Mouse (Mus musculus) liver, embryonic 11.5 days (tissue): ENCODE measurements around the gene Zbtb43. TPM values are rescaled to one million over a fixed set of nuclear protein-coding genes. Genes with fewer than 3 reads are reported as not detected.
A peak's percentile ranks its signal among the peaks of the same experiment; 100 is the strongest.

Source experiments
- ATAC-seq: fragments of 200-750 bp; cut with Nextera tagmentation; replicated peaks from 2 replicates; pipeline ENCODE4 v1.8.0; 2017; ENCODE audit warnings: moderate number of reproducible peaks, mild to moderate bottlenecking, moderate TSS enrichment, moderate library complexity; ENCODE audit not compliant: low FRiP score
- DNase-seq: peaks from one replicate; pipeline ENCODE4 v3.0.0-alpha.2; 2017; ENCODE audit warnings: low spot score
- H3K27ac ChIP-seq: fragments of 300-500 bp; sonication (generic); 2 replicates; pipeline ENCODE4 v1.5.1; 2014; ENCODE audit warnings: mild to moderate bottlenecking, low read depth, low read length, control low read depth
- H3K27me3 ChIP-seq: fragments of 300-500 bp; sonication (generic); replicated peaks from 2 replicates; pipeline ENCODE4 v1.6.1; 2014; ENCODE audit warnings: low read length, mixed read lengths; ENCODE audit not compliant: control insufficient read depth, insufficient read depth
- H3K36me3 ChIP-seq: fragments of 300-500 bp; sonication (generic); 2 replicates; pipeline ENCODE4 v1.6.1; 2014; ENCODE audit warnings: mild to moderate bottlenecking, low read length, moderate library complexity, mixed read lengths; ENCODE audit not compliant: control insufficient read depth, insufficient read depth
- H3K4me1 ChIP-seq: fragments of 300-500 bp; sonication (generic); replicated peaks from 2 replicates; pipeline ENCODE4 v1.6.1; 2014; ENCODE audit warnings: low read length, mixed read lengths; ENCODE audit not compliant: control insufficient read depth, insufficient read depth
- H3K4me2 ChIP-seq: fragments of 300-500 bp; sonication (generic); 2 replicates; pipeline ENCODE4 v1.6.1; 2014; ENCODE audit warnings: mild to moderate bottlenecking, control low read depth, moderate library complexity
- H3K4me3 ChIP-seq: fragments of 300-500 bp; sonication (generic); 2 replicates; pipeline ENCODE4 v1.5.1; 2014; ENCODE audit warnings: low read depth, low read length, control low read depth
- H3K9ac ChIP-seq: fragments of 300-500 bp; sonication (generic); 2 replicates; pipeline ENCODE4 v1.6.1; 2014; ENCODE audit warnings: low read depth, low read length, control low read depth
- H3K9me3 ChIP-seq: fragments of 300-500 bp; sonication (generic); 2 replicates; pipeline ENCODE4 v1.6.1; 2016; ENCODE audit warnings: low read length, inconsistent platforms, mixed read lengths; ENCODE audit not compliant: control insufficient read depth
- WGBS: fragments of 180-500 bp; shearing (Covaris S2); extraction: QIAGEN DNeasy Blood & Tissue Kit; methylation state at CpG from one replicate; pipeline ENCODE4 v1.1.7; 2014; 5-methylcytosine and 5-hydroxymethylcytosine counted together
- polyA plus RNA-seq: library from polyadenylated mRNA; unstranded; fragments of >200 nt; fragmentation: Nextera tagmentation; extraction: Ambion mirVana; gene quantifications from 2 replicates; pipeline ENCODE4 v1.2.1, GENCODE M21; 2014

Zbtb43 gene
- polyA plus RNA-seq, 1 experiment from 2014 or later = 14.1 TPM

DNA sequence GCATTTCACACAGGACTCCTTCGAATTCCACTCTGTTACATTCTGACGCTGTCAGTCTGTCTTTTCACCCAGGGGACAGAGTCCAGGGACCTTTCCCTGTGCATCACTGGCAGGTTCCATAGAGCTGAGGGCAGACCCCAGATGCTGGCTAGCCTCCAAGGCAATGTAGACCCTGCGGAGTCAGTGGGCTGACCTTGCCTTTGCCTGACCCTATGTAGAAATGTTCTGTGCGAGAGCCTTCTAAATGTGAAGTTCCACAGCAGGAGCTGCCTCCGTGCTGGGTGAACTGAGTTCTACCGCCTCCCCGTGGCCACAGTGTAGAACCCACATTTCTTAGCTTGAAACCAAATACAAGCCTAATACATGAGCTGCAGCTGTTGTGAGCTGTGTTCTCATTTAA is 66.1 kb downstream of the Zbtb43 start:
- no peak overlapping the region for H3K4me3 ChIP-seq
- ATAC-seq = no peak
- peak; percentile 47 for DNase-seq
- no peak overlapping the region for H3K9ac ChIP-seq
- peaks cover 18% of the 10 kb centered on the region for H3K4me1 ChIP-seq
- H3K27me3 ChIP-seq = no peaks in the 10 kb centered on the region
- WGBS = 29% methylated on average over 7 of the region's 7 CpGs
- H3K9me3 ChIP-seq = no peaks in the 10 kb centered on the region
- no peaks in the 10 kb centered on the region for H3K36me3 ChIP-seq
- H3K4me2 ChIP-seq = no peak overlapping the region
- H3K27ac ChIP-seq = no peak overlapping the region

DNA sequence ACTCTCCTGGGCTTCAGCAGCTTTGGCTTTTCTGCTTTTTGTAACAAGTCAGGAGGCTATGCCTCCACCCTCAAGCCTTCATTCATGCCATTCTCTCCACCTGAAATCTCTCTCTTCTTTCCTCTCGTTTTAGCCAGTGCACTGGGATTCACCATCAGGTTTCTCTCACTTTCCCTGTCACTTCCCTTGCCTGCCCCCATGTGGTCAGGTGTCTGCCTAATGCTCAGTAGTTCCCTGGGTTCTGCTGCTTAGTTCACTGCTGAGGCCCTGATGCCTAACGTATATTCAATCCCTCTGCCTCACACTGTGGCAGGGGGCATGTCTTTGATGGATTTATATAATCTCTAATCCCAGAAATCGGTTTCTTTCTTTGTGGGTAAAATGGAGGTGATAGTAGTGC is 67.1 kb downstream of the Zbtb43 start:
- H3K4me3 ChIP-seq = no peak overlapping the region
- no peaks in the 10 kb centered on the region for H3K9me3 ChIP-seq
- H3K27me3 ChIP-seq = no peaks in the 10 kb centered on the region
- DNase-seq (no peak), ATAC-seq (no peak)
- H3K4me2 ChIP-seq = no peak overlapping the region
- no peak overlapping the region for H3K9ac ChIP-seq
- WGBS = 42% methylated on average over 3 of the region's 3 CpGs
- no peak overlapping the region for H3K27ac ChIP-seq
- no peaks in the 10 kb centered on the region for H3K36me3 ChIP-seq
- peaks cover 18% of the 10 kb centered on the region for H3K4me1 ChIP-seq

DNA sequence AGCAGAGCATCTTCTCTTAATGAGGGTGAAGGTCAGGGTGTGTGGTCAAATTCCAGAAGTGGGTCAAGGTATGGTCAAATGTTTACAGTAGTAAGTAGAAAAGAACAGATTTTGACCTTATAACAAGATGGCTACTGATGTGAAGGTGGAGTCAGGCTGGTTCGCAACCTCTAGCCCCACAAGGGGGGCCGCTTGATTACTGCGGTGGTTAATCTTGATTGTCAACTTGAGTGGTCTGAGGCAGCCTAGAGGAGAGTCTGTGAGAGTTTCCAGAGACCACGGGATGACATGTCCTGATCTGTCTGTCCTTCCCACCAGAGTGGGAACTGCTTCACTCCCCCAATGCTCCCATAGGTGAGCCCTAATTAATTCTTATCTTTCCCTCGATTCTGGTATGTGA is 67.8 kb downstream of the Zbtb43 start:
- no peak for ATAC-seq

More for the DNA sequence above, 67.8 kb downstream of the Zbtb43 start:
- Histone ChIP-seq H3K27me3 (no peaks in the 10 kb centered on the region), H3K27ac (no peak overlapping the region), H3K4me2 (no peak overlapping the region), H3K9ac (no peak overlapping the region), H3K9me3 (no peaks in the 10 kb centered on the region), H3K4me3 (no peak overlapping the region), H3K4me1 (peaks cover 18% of the 10 kb centered on the region), H3K36me3 (no peaks in the 10 kb centered on the region)
- 60% methylated on average over 5 of the region's 5 CpGs for WGBS
- DNase-seq = no peak

Other genes with a start within 250 kb of the Zbtb43 start
- 2.7 and 3.0 TPM in 2 replicates for gene Ralgps1, start 97.1 kb downstream of the Zbtb43 start, polyA plus RNA-seq
- 6.1 and 7.6 TPM in 2 replicates for gene Zbtb34, start 37.2 kb downstream of the Zbtb43 start, polyA plus RNA-seq
- 0.14 TPM in 1 of 2 replicates, not detected in the other for gene Lmx1b, start 172.0 kb upstream of the Zbtb43 start, polyA plus RNA-seq